Mouse (Mus musculus): ENCODE results near the gene Abcb6. TPM values are rescaled to one million over a fixed set of nuclear protein-coding genes. Genes with fewer than 3 reads are reported as not detected.

Gene Abcb6
- total RNA-seq, 2 experiments from 2014 or later, result 38.1 to 39.3 TPM

DNA sequence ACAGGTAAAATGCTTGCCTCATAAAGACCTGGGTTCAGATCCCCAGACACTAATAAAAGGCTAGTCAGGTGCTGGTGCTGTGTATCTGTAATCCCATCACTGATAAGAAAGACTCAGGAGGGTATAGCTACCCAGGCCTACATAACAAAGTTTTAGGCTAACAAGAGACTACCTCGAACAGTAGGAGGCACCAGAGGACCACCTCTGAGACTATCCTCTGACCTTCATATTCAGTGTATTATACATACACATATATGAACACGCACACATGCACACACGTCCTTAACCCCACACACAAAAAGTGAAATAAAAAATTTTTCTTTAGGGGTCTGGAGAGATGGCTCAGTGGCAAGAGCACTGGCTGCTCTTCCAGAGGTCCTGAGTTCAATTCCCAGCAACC lies 58.0 kb downstream of the Abcb6 start:
- DNase-seq (ENCODE audit: low spot score in 2 of 2), result no peak
- intact Hi-C loops (cut with DNase I), result no loop called here

Small RNA genes lying within 50 kb of the gene (microRNA-seq; reads per million reads assigned to microRNA genes)
- 0 reads per million in 2 experiments for gene Gm27943

Other genes with a start within 250 kb of the Abcb6 start
- gene Cfap65, start 244.8 kb downstream of the Abcb6 start, total RNA-seq (2021), result 1 to 10 TPM; 1.9 TPM
- gene Ihh, start 228.7 kb downstream of the Abcb6 start, total RNA-seq (2021), result under 1 TPM; 0.30 to 0.33 TPM
- 1 to 10 TPM; 1.6 to 2.6 TPM for gene Nhej1, start 55.2 kb downstream of the Abcb6 start, total RNA-seq (2021)
- gene Slc23a3, start 46.5 kb downstream of the Abcb6 start, total RNA-seq (2021), result under 1 TPM; 0.22 to 0.25 TPM
- gene Cnppd1, start 37.7 kb downstream of the Abcb6 start, total RNA-seq (2021), result 10 to 100 TPM; 31.4 to 32.2 TPM
- 100 to 1,000 TPM; 159 to 162 TPM for gene Retreg2, start 37.6 kb downstream of the Abcb6 start, total RNA-seq (2021)
- 10 to 100 TPM; 21.4 to 22.8 TPM for gene Zfand2b, start 11.7 kb downstream of the Abcb6 start, total RNA-seq (2021)
- gene Ankzf1, start 11.8 kb upstream of the Abcb6 start, total RNA-seq (2021), result 10 to 100 TPM; 19.7 TPM
- 100 to 1,000 TPM; 130 to 133 TPM for gene Atg9a, start 11.8 kb upstream of the Abcb6 start, total RNA-seq (2021)
- gene Glb1l, start 30.4 kb upstream of the Abcb6 start, total RNA-seq (2021), result 10 to 100 TPM; 16.3 to 18.3 TPM
- gene Stk16, start 30.4 kb upstream of the Abcb6 start, total RNA-seq (2021), result 10 to 100 TPM; 85.6 to 92.2 TPM
- gene Tuba4a, start 39.5 kb upstream of the Abcb6 start, total RNA-seq (2021), result 100 to 1,000 TPM; 658 to 691 TPM
- not detected for gene A630095N17Rik, start 51.7 kb upstream of the Abcb6 start, total RNA-seq (2021)
- gene Dnajb2, start 56.0 kb upstream of the Abcb6 start, total RNA-seq (2021), result 10 to 100 TPM; 76.5 to 80.2 TPM
- gene Ptprn, start 84.1 kb upstream of the Abcb6 start, total RNA-seq (2021), result 100 to 1,000 TPM; 376 to 396 TPM
- 10 to 100 TPM; 69.0 to 98.8 TPM for gene Resp18, start 98.0 kb upstream of the Abcb6 start, total RNA-seq (2021)
- gene Dnpep, start 137.6 kb upstream of the Abcb6 start, total RNA-seq (2021), result 10 to 100 TPM; 60.1 to 60.8 TPM
- 1 to 10 TPM; 1.5 to 2.6 TPM for gene Des, start 179.9 kb upstream of the Abcb6 start, total RNA-seq (2021)
- gene Speg, start 194.9 kb upstream of the Abcb6 start, total RNA-seq (2021), result 100 to 1,000 TPM; 199 to 210 TPM

All from left cerebral cortex, postnatal 14 days (tissue).